Mouse (Mus musculus): ENCODE measurements around the gene Casp9. TPM values are rescaled to one million over a fixed set of nuclear protein-coding genes. Genes with fewer than 3 reads are reported as not detected.

The Casp9 gene
- polyA plus RNA-seq, 1 experiment from 2014 or later = 18.4 TPM

DNA sequence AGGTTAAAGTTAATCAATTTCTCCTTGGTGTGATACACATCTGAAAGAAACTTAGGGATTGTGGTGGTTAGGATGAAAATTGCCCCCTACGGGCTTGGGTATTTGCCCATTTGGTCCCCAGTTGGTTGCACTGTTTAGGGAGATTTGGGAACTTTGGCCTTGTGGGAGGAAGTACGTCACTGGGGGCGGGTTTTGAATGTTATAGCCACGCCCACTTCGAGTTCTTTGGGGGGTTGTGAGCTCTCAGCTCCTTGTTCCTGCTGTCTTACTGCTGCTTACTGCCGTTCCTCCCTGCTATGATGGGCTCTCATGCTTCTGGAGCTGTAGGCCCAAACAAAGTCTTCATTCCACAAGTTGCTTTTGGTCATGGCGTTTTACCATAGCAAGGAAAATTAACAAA lies 37.9 kb downstream of the Casp9 start:
- Histone ChIP-seq H3K4me3 (replicated peaks; ENCODE audit: low read depth, low read length) (no peak overlapping the region), H3K4me1 (ENCODE audit: control insufficient read depth, insufficient read depth, low read length) (no peaks in the 10 kb centered on the region), H3K9me3 (ENCODE audit: control insufficient read depth, low read length) (no peaks in the 10 kb centered on the region), H3K36me3 (ENCODE audit: control insufficient read depth, insufficient read depth, low read length) (no peaks in the 10 kb centered on the region), H3K27ac (replicated peaks; ENCODE audit: low read depth, low read length) (no peak overlapping the region), H3K9ac (replicated peaks; ENCODE audit: low read length) (no peak overlapping the region), H3K27me3 (ENCODE audit: control insufficient read depth, insufficient read depth, low read length) (no peaks in the 10 kb centered on the region), H3K4me2 (ENCODE audit: low read length) (no peak overlapping the region)
- ATAC-seq (ENCODE audit: low FRiP score, low TSS enrichment) (no peak), DNase-seq (no peak)
- WGBS = 85% methylated on average over 7 of the region's 7 CpGs

- DNase-seq (no peak), ATAC-seq (ENCODE audit: low FRiP score, low TSS enrichment) (no peak)
- H3K4me2 ChIP-seq (ENCODE audit: low read length) = no peak overlapping the region
- H3K4me1 ChIP-seq (ENCODE audit: control insufficient read depth, insufficient read depth, low read length) = no peaks in the 10 kb centered on the region
- H3K27ac ChIP-seq (replicated peaks; ENCODE audit: low read depth, low read length) = no peak overlapping the region
- H3K4me3 ChIP-seq (replicated peaks; ENCODE audit: low read depth, low read length) = no peak overlapping the region
- WGBS = 45% methylated on average over 1 of the region's 1 CpGs
- H3K36me3 ChIP-seq (ENCODE audit: control insufficient read depth, insufficient read depth, low read length) = no peaks in the 10 kb centered on the region
- no peak overlapping the region for H3K9ac ChIP-seq (replicated peaks; ENCODE audit: low read length)
- no peaks in the 10 kb centered on the region for H3K9me3 ChIP-seq (ENCODE audit: control insufficient read depth, low read length)
- no peaks in the 10 kb centered on the region for H3K27me3 ChIP-seq (ENCODE audit: control insufficient read depth, insufficient read depth, low read length)
These were observed 40.5 kb downstream of the Casp9 start for GRCm38 (mm10) chr4:141833911-141834310.

DNA sequence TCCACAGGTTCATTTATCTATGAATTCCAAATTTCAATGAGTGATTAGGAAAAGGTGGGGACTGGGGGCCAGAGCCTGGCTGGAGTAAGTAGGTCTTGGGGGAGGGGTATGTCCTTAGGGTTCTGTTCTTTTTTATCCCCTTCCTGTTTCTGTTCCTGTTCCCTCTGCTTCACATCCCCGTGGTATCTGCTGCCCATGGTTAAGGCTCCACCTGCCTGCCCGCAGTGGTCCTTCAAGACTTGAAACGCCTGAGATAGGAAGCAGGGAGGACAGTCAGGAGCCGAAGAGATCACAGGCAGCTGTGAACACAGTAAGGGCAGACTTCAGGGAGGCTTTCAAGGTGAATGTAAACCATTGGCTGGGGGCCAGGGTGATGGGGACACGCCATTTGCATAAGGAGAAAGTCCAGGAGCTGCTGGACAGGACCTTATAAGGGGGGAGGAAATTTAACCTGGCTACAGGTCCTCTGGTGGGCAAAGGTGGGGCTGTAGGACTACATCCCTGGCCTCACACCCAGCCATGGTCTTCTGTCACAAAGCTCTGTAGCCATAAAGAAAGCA lies 41.2 kb downstream of the Casp9 start:
- no peaks in the 10 kb centered on the region for H3K36me3 ChIP-seq (ENCODE audit: control insufficient read depth, insufficient read depth, low read length)
- H3K27ac ChIP-seq (replicated peaks; ENCODE audit: low read depth, low read length) = no peak overlapping the region
- DNase-seq (no peak), ATAC-seq (ENCODE audit: low FRiP score, low TSS enrichment) (no peak)
- H3K4me2 ChIP-seq (ENCODE audit: low read length) = no peak overlapping the region
- H3K4me1 ChIP-seq (ENCODE audit: control insufficient read depth, insufficient read depth, low read length) = no peaks in the 10 kb centered on the region
- 66% methylated on average over 5 of the region's 5 CpGs for WGBS
- no peaks in the 10 kb centered on the region for H3K27me3 ChIP-seq (ENCODE audit: control insufficient read depth, insufficient read depth, low read length)
- H3K9me3 ChIP-seq (ENCODE audit: control insufficient read depth, low read length) = no peaks in the 10 kb centered on the region
- no peak overlapping the region for H3K4me3 ChIP-seq (replicated peaks; ENCODE audit: low read depth, low read length)
- no peak overlapping the region for H3K9ac ChIP-seq (replicated peaks; ENCODE audit: low read length)

DNA sequence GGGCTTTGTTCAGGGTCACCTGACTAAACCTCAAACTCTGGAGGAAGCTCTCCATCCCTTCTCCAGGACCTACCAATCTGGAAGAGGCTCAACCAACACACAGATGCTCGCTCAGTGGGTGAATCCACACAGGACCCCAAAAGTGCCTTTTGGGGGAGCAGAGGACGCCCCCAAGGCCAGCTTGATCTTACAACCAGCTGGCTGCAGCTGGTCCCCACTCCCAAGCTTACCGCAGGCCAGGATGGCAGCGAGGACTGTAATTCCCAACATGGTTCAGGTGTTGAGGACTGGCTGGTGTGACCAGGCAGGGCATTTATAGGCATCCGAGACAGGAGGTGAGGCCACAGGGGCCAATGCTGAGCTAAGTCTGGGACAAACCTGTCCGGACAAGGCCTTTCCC lies 52.6 kb downstream of the Casp9 start, which contains the start of gene Ctrc:
Gene Ctrc, minus strand, starts transcription at position 361 of the 400 bp plus-strand sequence.
- no peaks in the 10 kb centered on the region for H3K9me3 ChIP-seq (ENCODE audit: control insufficient read depth, low read length)
- 83% methylated on average over 6 of the region's 6 CpGs for whole genome bisulfite sequencing
- ATAC-seq (ENCODE audit: low FRiP score, low TSS enrichment) (no peak), DNase-seq (no peak)
- H3K9ac ChIP-seq (replicated peaks; ENCODE audit: low read length) = no peak within 1 kb of the TSS
- H3K4me3 ChIP-seq (replicated peaks; ENCODE audit: low read depth, low read length) = no peak within 1 kb of the TSS
- no peaks in the 10 kb centered on the region for H3K27me3 ChIP-seq (ENCODE audit: control insufficient read depth, insufficient read depth, low read length)
- no peaks in the 10 kb centered on the region for H3K4me1 ChIP-seq (ENCODE audit: control insufficient read depth, insufficient read depth, low read length)
- no peak within 1 kb of the TSS for H3K27ac ChIP-seq (replicated peaks; ENCODE audit: low read depth, low read length)
- no peaks in the 10 kb centered on the region for H3K36me3 ChIP-seq (ENCODE audit: control insufficient read depth, insufficient read depth, low read length)
- H3K4me2 ChIP-seq (ENCODE audit: low read length) = no peak within 1 kb of the TSS

DNA sequence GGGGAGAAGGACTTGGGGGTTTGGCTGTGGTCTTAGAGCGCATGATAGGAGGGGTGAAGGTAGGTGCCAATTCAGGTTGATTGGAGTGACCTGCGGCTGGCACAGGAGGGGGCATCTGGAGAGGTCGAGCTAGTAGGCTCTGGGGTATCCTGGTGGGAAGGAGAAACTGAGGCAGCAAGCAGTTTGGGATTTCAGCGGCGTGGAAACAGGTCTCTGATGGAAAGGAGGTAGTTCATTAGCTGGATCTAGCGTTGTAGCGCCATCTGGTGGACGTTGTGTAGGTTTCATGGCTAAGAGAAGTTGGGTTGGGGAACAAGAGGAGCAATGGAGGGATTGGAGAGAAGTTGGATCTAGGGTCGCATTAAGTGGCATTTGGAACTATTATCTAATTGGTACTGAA lies 60.0 kb downstream of the Casp9 start:
- 76% methylated on average over 9 of the region's 9 CpGs for WGBS
- Histone ChIP-seq H3K9ac (replicated peaks; ENCODE audit: low read length) (no peak overlapping the region), H3K4me2 (ENCODE audit: low read length) (no peak overlapping the region), H3K4me3 (replicated peaks; ENCODE audit: low read depth, low read length) (no peak overlapping the region), H3K27me3 (ENCODE audit: control insufficient read depth, insufficient read depth, low read length) (no peaks in the 10 kb centered on the region), H3K36me3 (ENCODE audit: control insufficient read depth, insufficient read depth, low read length) (no peaks in the 10 kb centered on the region), H3K9me3 (ENCODE audit: control insufficient read depth, low read length) (no peaks in the 10 kb centered on the region), H3K4me1 (ENCODE audit: control insufficient read depth, insufficient read depth, low read length) (no peaks in the 10 kb centered on the region), H3K27ac (replicated peaks; ENCODE audit: low read depth, low read length) (no peak overlapping the region)
- ATAC-seq (ENCODE audit: low FRiP score, low TSS enrichment) (no peak), DNase-seq (peak; percentile 85)

DNA sequence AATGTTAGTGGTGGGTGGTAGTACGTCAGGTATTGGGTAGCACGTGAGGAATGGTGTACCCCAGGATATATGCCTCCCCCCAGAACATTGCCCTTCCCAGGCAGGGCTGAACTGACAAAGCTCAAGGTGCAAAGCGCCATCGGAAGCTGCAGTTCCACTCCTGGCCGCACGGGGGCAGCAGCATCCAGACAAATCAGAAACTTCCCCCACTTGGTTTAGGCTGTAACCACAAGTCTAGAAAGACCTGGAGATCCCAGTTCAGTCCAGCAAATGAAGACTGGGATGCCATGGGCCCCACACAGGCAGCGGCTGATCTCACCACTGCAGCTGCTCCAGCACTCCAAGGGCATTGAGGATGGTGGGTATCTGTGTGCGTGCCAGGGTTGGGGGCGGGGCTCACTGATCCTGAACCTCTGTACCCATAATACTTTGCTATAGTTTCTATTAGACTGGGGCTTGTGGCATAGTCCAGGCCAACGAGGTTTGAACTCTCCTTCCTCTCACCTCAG lies 64.1 kb downstream of the Casp9 start:
- Histone ChIP-seq H3K9ac (replicated peaks; ENCODE audit: low read length) (no peak overlapping the region; the same call in 1 of the 2 replicates), H3K27ac (replicated peaks; ENCODE audit: low read depth, low read length) (peak overlapping the region; percentile 32; the same call in 1 of the 2 replicates), H3K4me2 (ENCODE audit: low read length) (no peak overlapping the region), H3K4me1 (ENCODE audit: control insufficient read depth, insufficient read depth, low read length) (no peaks in the 10 kb centered on the region), H3K36me3 (ENCODE audit: control insufficient read depth, insufficient read depth, low read length) (peaks cover 30% of the 10 kb centered on the region), H3K27me3 (ENCODE audit: control insufficient read depth, insufficient read depth, low read length) (no peaks in the 10 kb centered on the region), H3K4me3 (replicated peaks; ENCODE audit: low read depth, low read length) (no peak overlapping the region), H3K9me3 (ENCODE audit: control insufficient read depth, low read length) (no peaks in the 10 kb centered on the region)
- ATAC-seq (ENCODE audit: low FRiP score, low TSS enrichment) (peak; percentile 67; the same call in 1 of the 2 replicates), DNase-seq (peak; percentile 90)
- WGBS = 16% methylated on average over 10 of the region's 10 CpGs

- 93% methylated on average over 20 of the region's 20 CpGs for WGBS
- Histone ChIP-seq H3K27ac (replicated peaks; ENCODE audit: low read depth, low read length) (no peak overlapping the region), H3K9me3 (ENCODE audit: control insufficient read depth, low read length) (no peaks in the 10 kb centered on the region), H3K36me3 (ENCODE audit: control insufficient read depth, insufficient read depth, low read length) (peaks cover 30% of the 10 kb centered on the region), H3K4me2 (ENCODE audit: low read length) (no peak overlapping the region), H3K4me1 (ENCODE audit: control insufficient read depth, insufficient read depth, low read length) (no peaks in the 10 kb centered on the region), H3K9ac (replicated peaks; ENCODE audit: low read length) (no peak overlapping the region), H3K4me3 (replicated peaks; ENCODE audit: low read depth, low read length) (no peak overlapping the region), H3K27me3 (ENCODE audit: control insufficient read depth, insufficient read depth, low read length) (no peaks in the 10 kb centered on the region)
- DNase-seq = no peak
- no peak for ATAC-seq (ENCODE audit: low FRiP score, low TSS enrichment)
These were observed 65.1 kb downstream of the Casp9 start for GRCm38 (mm10) chr4:141858501-141858900.

DNA sequence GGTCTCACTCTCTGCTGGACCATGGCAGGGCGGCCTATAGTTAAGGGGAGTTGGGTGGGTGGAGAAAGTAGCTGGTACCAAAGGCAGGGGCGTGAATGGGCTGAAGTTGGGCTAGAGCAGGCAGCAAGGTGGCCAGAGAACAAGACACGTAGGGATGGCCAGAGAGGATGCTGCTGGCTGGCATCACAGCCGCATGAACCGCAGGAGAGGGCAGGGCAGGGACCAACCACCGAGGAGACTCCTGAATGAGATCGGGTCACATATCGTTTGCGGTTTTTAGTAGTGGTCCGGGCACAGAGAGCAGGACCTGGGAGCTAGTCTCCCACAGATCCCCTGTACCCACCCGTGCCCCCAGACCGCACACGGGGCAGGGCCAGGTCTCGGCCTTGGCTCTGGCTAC lies 65.9 kb downstream of the Casp9 start:
- H3K4me3 ChIP-seq (replicated peaks; ENCODE audit: low read depth, low read length) = no peak overlapping the region
- WGBS = 93% methylated on average over 14 of the region's 14 CpGs
- no peaks in the 10 kb centered on the region for H3K9me3 ChIP-seq (ENCODE audit: control insufficient read depth, low read length)
- peaks cover 30% of the 10 kb centered on the region for H3K36me3 ChIP-seq (ENCODE audit: control insufficient read depth, insufficient read depth, low read length)
- no peak overlapping the region for H3K27ac ChIP-seq (replicated peaks; ENCODE audit: low read depth, low read length)
- no peak overlapping the region for H3K9ac ChIP-seq (replicated peaks; ENCODE audit: low read length)
- no peaks in the 10 kb centered on the region for H3K4me1 ChIP-seq (ENCODE audit: control insufficient read depth, insufficient read depth, low read length)
- no peaks in the 10 kb centered on the region for H3K27me3 ChIP-seq (ENCODE audit: control insufficient read depth, insufficient read depth, low read length)
- no peak overlapping the region for H3K4me2 ChIP-seq (ENCODE audit: low read length)
- ATAC-seq (ENCODE audit: low FRiP score, low TSS enrichment) (no peak), DNase-seq (no peak)

- no peak overlapping the region for H3K4me2 ChIP-seq (ENCODE audit: low read length)
These were observed 66.9 kb downstream of the Casp9 start for GRCm38 (mm10) chr4:141860246-141860841.

More at GRCm38 (mm10) chr4:141860246-141860841, 66.9 kb downstream of the Casp9 start:
- Histone ChIP-seq H3K4me3 (replicated peaks; ENCODE audit: low read depth, low read length) (no peak overlapping the region), H3K4me1 (ENCODE audit: control insufficient read depth, insufficient read depth, low read length) (no peaks in the 10 kb centered on the region), H3K27me3 (ENCODE audit: control insufficient read depth, insufficient read depth, low read length) (no peaks in the 10 kb centered on the region), H3K9me3 (ENCODE audit: control insufficient read depth, low read length) (no peaks in the 10 kb centered on the region), H3K9ac (replicated peaks; ENCODE audit: low read length) (no peak overlapping the region), H3K27ac (replicated peaks; ENCODE audit: low read depth, low read length) (no peak overlapping the region), H3K36me3 (ENCODE audit: control insufficient read depth, insufficient read depth, low read length) (peaks cover 30% of the 10 kb centered on the region)
- no peak for ATAC-seq (ENCODE audit: low FRiP score, low TSS enrichment)
- DNase-seq = no peak
- WGBS = 70% methylated on average over 19 of the region's 19 CpGs

All from midbrain, embryonic 14.5 days (tissue).